Mouse (Mus musculus) c-Kit-positive CD71-positive TER-119-negative erythroid progenitor cells, embryonic 14.5 days (primary cell): ENCODE results near the gene Krt84.
"Not testable (repeated sequence)": the region's sequence is repeated elsewhere in the genome, so short reads cannot be mapped to it uniquely, and the experiment has no call there.

ENCODE experiments used
- DNase-seq: peaks from one replicate; pipeline ENCODE4 v3.0.0-alpha.2; 2013; ENCODE audit warnings: low read depth

The Krt84 gene

GRCm38 (mm10) chr15:101532720-101533119 lies at the start of gene Krt84:
TSS of gene Krt84 (minus strand) at chr15:101532820.
- DNase-seq: no peak

GRCm38 (mm10) chr15:101581701-101582100 lies 49.1 kb upstream of the Krt84 start:
- DNase-seq: no peak

GRCm38 (mm10) chr15:101575506-101575905 lies 42.9 kb upstream of the Krt84 start:
- no peak for DNase-seq

- no peak for DNase-seq
Observed at GRCm38 (mm10) chr15:101573796-101574345, 41.3 kb upstream of the Krt84 start, which contains the start of gene Krt75. TSS of gene Krt75 (minus strand) at chr15:101573904.

GRCm38 (mm10) chr15:101567780-101568179 lies 35.2 kb upstream of the Krt84 start:
- no peak for DNase-seq

GRCm38 (mm10) chr15:101562850-101563249 lies 30.2 kb upstream of the Krt84 start, which contains the start of gene Krt90:
TSS of gene Krt90 (minus strand) at chr15:101562950.
- DNase-seq: no peak

- DNase-seq: no peak
Observed at GRCm38 (mm10) chr15:101558034-101558646, 25.5 kb upstream of the Krt84 start.

- DNase-seq: no peak
Observed at GRCm38 (mm10) chr15:101553169-101553568, 20.5 kb upstream of the Krt84 start.

GRCm38 (mm10) chr15:101552188-101552587 lies 19.6 kb upstream of the Krt84 start:
- no peak for DNase-seq

GRCm38 (mm10) chr15:101550567-101550966 lies 17.9 kb upstream of the Krt84 start, which contains the start of gene Krt82:
TSS of gene Krt82 (minus strand) at chr15:101550667.
- no peak for DNase-seq

- no peak for DNase-seq
Observed at GRCm38 (mm10) chr15:101544478-101544877, 11.9 kb upstream of the Krt84 start.

GRCm38 (mm10) chr15:101542543-101542942 lies 9.9 kb upstream of the Krt84 start:
- DNase-seq: no peak

- DNase-seq: no peak
Observed at GRCm38 (mm10) chr15:101538580-101538900, 5.9 kb upstream of the Krt84 start.

- DNase-seq: no peak
Observed at GRCm38 (mm10) chr15:101537864-101538579, 5.4 kb upstream of the Krt84 start.

- no peak for DNase-seq
Observed at GRCm38 (mm10) chr15:101536054-101536850, 3.6 kb upstream of the Krt84 start.

GRCm38 (mm10) chr15:101522556-101523232 lies 9.9 kb downstream of the Krt84 start:
- no peak for DNase-seq

GRCm38 (mm10) chr15:101519792-101520191 lies 12.8 kb downstream of the Krt84 start:
- DNase-seq: peak; percentile 15

- DNase-seq: not testable (repeated sequence)
Observed at GRCm38 (mm10) chr15:101517161-101517560, 15.5 kb downstream of the Krt84 start, which contains the start of gene Gm49425. TSS of gene Gm49425 (minus strand) at chr15:101517261.

- DNase-seq: no peak
Observed at GRCm38 (mm10) chr15:101508247-101508646, 24.4 kb downstream of the Krt84 start.

GRCm38 (mm10) chr15:101506896-101507758 lies 25.5 kb downstream of the Krt84 start:
- no peak for DNase-seq

- DNase-seq: no peak
Observed at GRCm38 (mm10) chr15:101497181-101497580, 35.4 kb downstream of the Krt84 start.
